Mouse (Mus musculus) stomach, embryonic 14.5 days (tissue): ENCODE data around the gene Dock11. TPM values are rescaled to one million over a fixed set of nuclear protein-coding genes. Genes with fewer than 3 reads are reported as not detected.

Experiments used
- ATAC-seq: fragments of 200-750 bp; cut with Nextera tagmentation; 2 replicates; pipeline ENCODE4 v1.8.0; 2017; ENCODE audit warnings: low read depth, moderate TSS enrichment; ENCODE audit not compliant: insufficient number of reproducible peaks, insufficient read depth, low FRiP score
- H3K27ac ChIP-seq: fragments of 300-500 bp; sonication (generic); 2 replicates; pipeline ENCODE4 v1.5.1; 2014; ENCODE audit warnings: mild to moderate bottlenecking, low read length, moderate library complexity, mixed read lengths
- H3K27me3 ChIP-seq: fragments of 300-500 bp; sonication (generic); 2 replicates; pipeline ENCODE4 v1.6.1; 2014; ENCODE audit warnings: low read length, control low read depth, mixed read lengths; ENCODE audit not compliant: control insufficient read depth, insufficient read depth
- H3K36me3 ChIP-seq: fragments of 300-500 bp; sonication (generic); 2 replicates; pipeline ENCODE4 v1.6.1; 2014; ENCODE audit warnings: mild to moderate bottlenecking, control low read depth, low read length, moderate library complexity, mixed read lengths; ENCODE audit not compliant: control insufficient read depth, insufficient read depth
- H3K4me1 ChIP-seq: fragments of 300-500 bp; sonication (generic); 2 replicates; pipeline ENCODE4 v1.6.1; 2014; ENCODE audit warnings: low read length, control low read depth, mixed read lengths; ENCODE audit not compliant: control insufficient read depth, insufficient read depth
- H3K4me2 ChIP-seq: fragments of 300-500 bp; sonication (generic); replicated peaks from 2 replicates; pipeline ENCODE4 v1.6.1; 2014; ENCODE audit warnings: low read depth, low read length, control low read depth
- H3K4me3 ChIP-seq: fragments of 300-500 bp; sonication (generic); 2 replicates; pipeline ENCODE4 v1.5.1; 2014; ENCODE audit warnings: low read depth, low read length, control low read depth
- H3K9ac ChIP-seq: fragments of 300-500 bp; sonication (generic); replicated peaks from 2 replicates; pipeline ENCODE4 v1.6.1; 2014; ENCODE audit warnings: low read depth, mild to moderate bottlenecking, control low read depth, low read length, moderate library complexity, mixed read lengths
- H3K9me3 ChIP-seq: fragments of 300-500 bp; sonication (generic); 2 replicates; pipeline ENCODE4 v1.6.1; 2016; ENCODE audit warnings: low read depth, low read length, control low read depth; ENCODE audit not compliant: control insufficient read depth
- WGBS: fragments of 180-500 bp; shearing (Covaris S2); extraction: QIAGEN DNeasy Blood & Tissue Kit; methylation state at CpG from one replicate; pipeline ENCODE4 v1.1.7; 2014; 5-methylcytosine and 5-hydroxymethylcytosine counted together
- polyA plus RNA-seq: library from polyadenylated mRNA; unstranded; fragments of >200 nt; fragmentation: Nextera tagmentation; extraction: Ambion mirVana; gene quantifications from 2 replicates; pipeline ENCODE4 v1.2.1, GENCODE M21; 2014

Gene Dock11
- polyA plus RNA-seq, 1 experiment from 2014 or later, result 24.9 TPM

DNA sequence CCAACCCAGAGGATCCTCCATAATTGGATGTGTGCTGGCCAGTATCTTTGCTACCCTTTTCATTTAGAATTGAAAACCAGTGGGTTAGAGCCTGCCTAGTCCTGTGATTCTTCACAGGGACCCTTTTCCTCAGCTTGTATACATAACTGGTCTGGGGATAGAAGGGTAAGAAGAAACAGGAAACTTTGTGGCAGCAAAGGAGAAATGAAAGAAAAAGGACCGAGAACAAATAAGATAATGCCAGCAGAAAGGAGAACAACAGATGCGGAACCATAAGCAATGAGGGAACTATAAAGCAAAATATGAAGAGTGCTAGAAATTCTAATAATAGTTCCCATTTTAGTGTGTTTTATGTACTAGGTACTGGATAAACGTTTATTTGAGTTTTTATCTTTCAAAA lies 212.7 kb downstream of the Dock11 start:
- no peaks in the 10 kb centered on the region for H3K4me1 ChIP-seq
- no peaks in the 10 kb centered on the region for H3K36me3 ChIP-seq
- no peak overlapping the region for H3K4me3 ChIP-seq
- H3K9me3 ChIP-seq, result no peaks in the 10 kb centered on the region
- no peaks in the 10 kb centered on the region for H3K27me3 ChIP-seq
- no peak for ATAC-seq
- no peak overlapping the region for H3K9ac ChIP-seq
- H3K4me2 ChIP-seq, result no peak overlapping the region
- H3K27ac ChIP-seq, result no peak overlapping the region
- WGBS, result 67% methylated on average over 3 of the region's 3 CpGs

GRCm38 (mm10) chrX:36108601-36109000 lies 220.0 kb downstream of the Dock11 start:
- H3K9ac ChIP-seq, result no peak overlapping the region
- H3K4me3 ChIP-seq, result no peak overlapping the region
- no peaks in the 10 kb centered on the region for H3K9me3 ChIP-seq
- WGBS, result 49% methylated on average over 3 of the region's 3 CpGs
- no peaks in the 10 kb centered on the region for H3K36me3 ChIP-seq
- no peaks in the 10 kb centered on the region for H3K27me3 ChIP-seq
- ATAC-seq, result no peak
- H3K4me1 ChIP-seq, result no peaks in the 10 kb centered on the region
- H3K4me2 ChIP-seq, result no peak overlapping the region
- no peak overlapping the region for H3K27ac ChIP-seq

- Histone ChIP-seq H3K4me1 (no peaks in the 10 kb centered on the region), H3K27ac (no peak within 1 kb of the TSS), H3K4me2 (peak within 1 kb of the TSS; percentile 50), H3K9ac (peak within 1 kb of the TSS; percentile 33), H3K4me3 (peak within 1 kb of the TSS; percentile 45), H3K9me3 (no peaks in the 10 kb centered on the region), H3K27me3 (no peaks in the 10 kb centered on the region), H3K36me3 (no peaks in the 10 kb centered on the region)
- peak; percentile 84 for ATAC-seq
- WGBS, result 18% methylated on average over 45 of the region's 51 CpGs
Observed at GRCm38 (mm10) chrX:36111622-36112421, 223.2 kb downstream of the Dock11 start, which contains the start of gene Il13ra1. Gene Il13ra1, plus strand, starts transcription at chrX:36112110.

- ATAC-seq, result no peak
- Histone ChIP-seq H3K9ac (peak overlapping the region; percentile 33), H3K4me2 (peak overlapping the region; percentile 50), H3K27ac (no peak overlapping the region), H3K27me3 (no peaks in the 10 kb centered on the region), H3K4me1 (no peaks in the 10 kb centered on the region), H3K36me3 (no peaks in the 10 kb centered on the region), H3K9me3 (no peaks in the 10 kb centered on the region), H3K4me3 (peak overlapping the region; percentile 45)
- 20% methylated on average over 9 of the region's 9 CpGs for WGBS
Observed at GRCm38 (mm10) chrX:36112422-36112750, 223.8 kb downstream of the Dock11 start.

DNA sequence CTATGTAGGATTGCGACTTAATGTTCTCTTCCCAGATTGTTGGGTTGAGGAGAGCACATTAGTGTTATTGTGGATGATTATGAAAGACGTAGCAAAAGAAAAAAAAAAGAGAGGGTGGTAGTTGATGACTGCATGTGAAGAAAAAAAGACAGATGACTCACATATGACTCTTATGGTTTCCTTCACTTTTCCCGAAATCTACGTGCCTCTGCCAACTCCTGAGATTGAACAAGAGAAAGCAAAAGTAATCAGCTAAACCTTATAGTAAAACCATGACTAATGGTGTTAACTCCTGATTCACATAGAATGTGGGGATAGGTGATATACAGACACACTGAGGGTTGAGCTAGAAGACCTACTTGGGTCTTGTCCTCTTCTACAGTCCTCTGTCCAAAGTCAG lies 226.5 kb downstream of the Dock11 start:
- Histone ChIP-seq H3K27ac (no peak overlapping the region), H3K9me3 (no peaks in the 10 kb centered on the region), H3K4me3 (no peak overlapping the region), H3K4me1 (no peaks in the 10 kb centered on the region), H3K4me2 (no peak overlapping the region), H3K9ac (no peak overlapping the region), H3K27me3 (no peaks in the 10 kb centered on the region), H3K36me3 (no peaks in the 10 kb centered on the region)
- no peak for ATAC-seq
- WGBS, result 85% methylated on average over 4 of the region's 4 CpGs

Other genes starting within 250 kb of the Dock11 start
- gene Il13ra1, start 223.3 kb downstream of the Dock11 start, polyA plus RNA-seq, result 30.6 and 34.3 TPM in 2 replicates